Mouse (Mus musculus): ENCODE measurements around the gene Ofd1.

Gene Ofd1

DNA sequence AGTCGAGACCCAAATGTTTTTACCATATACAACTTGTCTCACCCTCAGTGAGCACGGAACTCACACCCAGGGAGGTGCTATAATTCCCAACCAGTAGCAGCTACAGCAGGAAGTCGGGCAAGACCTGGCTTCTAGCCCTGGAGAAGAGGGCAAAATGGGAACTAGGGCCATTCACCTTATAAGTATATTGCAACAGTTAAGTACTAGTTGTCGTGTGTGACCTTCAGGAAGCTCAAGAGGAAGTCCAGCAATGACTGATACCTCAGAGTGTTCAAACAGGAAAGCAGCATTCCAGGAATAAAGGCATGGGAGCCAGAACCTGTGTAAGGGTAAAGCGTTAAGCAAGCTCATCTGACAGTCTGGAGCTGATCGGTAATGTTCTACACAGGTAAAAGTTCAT is 13.0 kb upstream of the Ofd1 start:
- H3K4me1 ChIP-seq (replicated peaks; ENCODE audit: low read depth, low read length), result no peaks in the 10 kb centered on the region
- no peaks in the 10 kb centered on the region for H3K9me3 ChIP-seq (ENCODE audit: low read length)
- H3K4me3 ChIP-seq (replicated peaks; ENCODE audit: low read length), result no peak overlapping the region
- TF ChIP-seq NANOG (IDR thresholded peaks at IDR 0.05; ENCODE audit: borderline replicate concordance, low read length), result no peak
- no peak for TF ChIP-seq CTCF (conservative IDR thresholded peaks at IDR 0.05; ENCODE audit: low read length)
- no peak for TF ChIP-seq POU5F1 (IDR thresholded peaks at IDR 0.05; ENCODE audit: borderline replicate concordance, low read length)
- no peaks in the 10 kb centered on the region for H3K27me3 ChIP-seq (ENCODE audit: insufficient read depth, low read length)
- H3K36me3 ChIP-seq (ENCODE audit: insufficient read depth, low read length), result peaks cover 33% of the 10 kb centered on the region

DNA sequence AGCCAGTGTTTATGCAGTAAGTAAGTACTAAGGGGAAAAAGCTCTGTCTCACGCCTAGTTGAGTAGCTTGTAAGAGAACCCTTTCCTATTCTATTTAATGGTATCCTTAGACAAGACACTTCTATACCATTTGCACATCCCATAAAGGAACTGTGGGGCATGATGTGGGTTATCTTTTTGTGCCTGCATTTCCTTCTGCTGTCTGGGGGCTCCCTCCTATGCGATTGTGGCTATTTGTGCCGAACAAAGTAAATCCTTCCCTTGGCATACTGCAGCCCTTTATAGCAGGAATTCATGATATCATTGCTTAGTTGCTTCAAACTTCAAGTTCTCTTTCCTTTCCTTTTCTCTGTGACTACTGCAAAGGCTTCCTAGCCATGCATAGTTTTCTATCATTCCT is 4.0 kb upstream of the Ofd1 start:
- Histone ChIP-seq H3K4me1 (replicated peaks; ENCODE audit: low read depth, low read length) (peaks cover 2% of the 10 kb centered on the region; the same call in 1 of the 2 replicates), H3K4me3 (replicated peaks; ENCODE audit: low read length) (no peak overlapping the region), H3K9me3 (ENCODE audit: low read length) (no peaks in the 10 kb centered on the region), H3K36me3 (ENCODE audit: insufficient read depth, low read length) (no peaks in the 10 kb centered on the region; the same call in 1 of the 2 replicates), H3K27me3 (ENCODE audit: insufficient read depth, low read length) (no peaks in the 10 kb centered on the region)
- TF ChIP-seq CTCF (conservative IDR thresholded peaks at IDR 0.05; ENCODE audit: low read length) (no peak), POU5F1 (IDR thresholded peaks at IDR 0.05; ENCODE audit: borderline replicate concordance, low read length) (no peak), NANOG (IDR thresholded peaks at IDR 0.05; ENCODE audit: borderline replicate concordance, low read length) (no peak)

DNA sequence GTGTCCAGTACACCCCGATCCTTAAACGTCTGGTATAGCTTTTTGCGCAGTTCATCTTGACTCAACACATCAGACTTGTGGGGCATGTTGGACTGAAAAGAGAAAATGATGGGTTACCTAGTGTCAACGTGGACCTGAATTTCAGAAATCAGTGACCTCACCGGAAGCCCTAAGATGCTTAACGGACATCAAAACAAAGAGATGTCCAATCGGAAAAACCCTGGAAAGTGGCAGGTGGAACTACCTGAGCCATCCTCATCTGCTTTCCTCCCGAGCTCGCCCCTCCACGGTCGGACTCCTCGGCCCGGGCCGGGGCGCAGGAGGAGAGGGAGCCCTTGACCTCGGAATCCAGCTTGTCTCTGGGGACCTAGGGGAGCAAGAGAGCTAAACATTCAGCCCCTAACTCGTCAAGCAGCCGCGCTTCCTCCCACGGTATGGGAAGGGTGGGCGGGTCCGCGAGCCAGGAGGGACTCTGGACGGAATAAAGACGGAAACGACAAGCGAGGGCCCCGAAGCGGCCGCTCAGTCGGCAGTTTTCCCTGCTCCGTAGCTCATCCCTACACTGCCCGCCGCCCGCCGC is 378 bp downstream of the Ofd1 start, which contains the start of gene Trappc2:
TSS of gene Trappc2 (plus strand) at position 539 of the 580 bp plus-strand sequence.
- Histone ChIP-seq H3K9me3 (ENCODE audit: low read length) (no peaks in the 10 kb centered on the region), H3K4me3 (replicated peaks; ENCODE audit: low read length) (peak within 1 kb of the TSS; percentile 85), H3K36me3 (ENCODE audit: insufficient read depth, low read length) (peaks cover 29% of the 10 kb centered on the region), H3K4me1 (replicated peaks; ENCODE audit: low read depth, low read length) (peaks cover 11% of the 10 kb centered on the region; the same call in 1 of the 2 replicates), H3K27me3 (ENCODE audit: insufficient read depth, low read length) (no peaks in the 10 kb centered on the region)
- TF ChIP-seq POU5F1 (IDR thresholded peaks at IDR 0.05; ENCODE audit: borderline replicate concordance, low read length) (no peak), CTCF (conservative IDR thresholded peaks at IDR 0.05; ENCODE audit: low read length) (no peak), NANOG (IDR thresholded peaks at IDR 0.05; ENCODE audit: borderline replicate concordance, low read length) (no peak)

DNA sequence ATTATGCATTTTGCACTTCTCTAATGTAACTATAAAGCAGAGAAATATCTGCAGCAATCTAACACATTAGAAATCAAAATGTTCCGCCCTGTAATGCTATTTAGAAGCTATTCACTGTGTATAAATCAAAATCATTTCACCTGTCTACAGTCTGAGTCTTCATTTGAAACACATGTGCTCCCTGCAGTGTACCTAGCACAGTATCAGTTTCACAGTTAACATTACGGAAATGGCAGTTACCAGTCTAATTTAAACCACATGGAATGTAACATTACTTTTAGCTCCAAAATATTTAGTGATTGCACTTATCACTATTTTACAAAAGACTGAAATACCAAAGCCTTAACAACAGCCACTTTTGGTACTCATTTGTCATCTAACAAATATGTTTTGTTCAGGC is 5.7 kb downstream of the Ofd1 start:
- TF ChIP-seq POU5F1 (IDR thresholded peaks at IDR 0.05; ENCODE audit: borderline replicate concordance, low read length) (no peak), CTCF (conservative IDR thresholded peaks at IDR 0.05; ENCODE audit: low read length) (no peak), NANOG (IDR thresholded peaks at IDR 0.05; ENCODE audit: borderline replicate concordance, low read length) (no peak)
- Histone ChIP-seq H3K4me3 (replicated peaks; ENCODE audit: low read length) (no peak overlapping the region), H3K27me3 (ENCODE audit: insufficient read depth, low read length) (no peaks in the 10 kb centered on the region), H3K36me3 (ENCODE audit: insufficient read depth, low read length) (peaks cover 42% of the 10 kb centered on the region), H3K4me1 (replicated peaks; ENCODE audit: low read depth, low read length) (peaks cover 11% of the 10 kb centered on the region; the same call in 1 of the 2 replicates), H3K9me3 (ENCODE audit: low read length) (no peaks in the 10 kb centered on the region)

DNA sequence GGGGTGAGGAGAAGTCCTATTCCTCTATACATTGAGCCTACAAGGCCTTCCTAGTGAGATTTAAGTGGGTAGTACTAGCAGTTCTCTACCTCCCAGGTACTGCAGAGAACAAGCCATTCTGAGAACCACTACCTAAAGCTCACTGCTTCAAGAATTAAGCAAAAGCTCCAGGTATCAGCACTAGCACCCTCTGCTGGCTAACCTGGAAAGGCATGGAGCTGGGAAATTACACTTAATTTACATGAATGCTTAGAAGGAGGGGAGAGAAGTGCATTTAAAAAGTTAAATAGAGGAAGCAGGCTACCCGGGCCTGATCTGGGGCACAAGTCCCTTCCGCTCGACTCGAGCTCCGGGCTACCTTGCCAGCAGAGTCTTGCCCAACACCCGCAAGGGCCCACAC is 24.3 kb downstream of the Ofd1 start:
- Histone ChIP-seq H3K4me3 (replicated peaks; ENCODE audit: low read length) (no peak overlapping the region), H3K4me1 (replicated peaks; ENCODE audit: low read depth, low read length) (no peaks in the 10 kb centered on the region), H3K36me3 (ENCODE audit: insufficient read depth, low read length) (peaks cover 8% of the 10 kb centered on the region), H3K27me3 (ENCODE audit: insufficient read depth, low read length) (no peaks in the 10 kb centered on the region), H3K9me3 (ENCODE audit: low read length) (no peaks in the 10 kb centered on the region)
- TF ChIP-seq POU5F1 (IDR thresholded peaks at IDR 0.05; ENCODE audit: borderline replicate concordance, low read length) (no peak), NANOG (IDR thresholded peaks at IDR 0.05; ENCODE audit: borderline replicate concordance, low read length) (no peak), CTCF (conservative IDR thresholded peaks at IDR 0.05; ENCODE audit: low read length) (peak; percentile 59)

DNA sequence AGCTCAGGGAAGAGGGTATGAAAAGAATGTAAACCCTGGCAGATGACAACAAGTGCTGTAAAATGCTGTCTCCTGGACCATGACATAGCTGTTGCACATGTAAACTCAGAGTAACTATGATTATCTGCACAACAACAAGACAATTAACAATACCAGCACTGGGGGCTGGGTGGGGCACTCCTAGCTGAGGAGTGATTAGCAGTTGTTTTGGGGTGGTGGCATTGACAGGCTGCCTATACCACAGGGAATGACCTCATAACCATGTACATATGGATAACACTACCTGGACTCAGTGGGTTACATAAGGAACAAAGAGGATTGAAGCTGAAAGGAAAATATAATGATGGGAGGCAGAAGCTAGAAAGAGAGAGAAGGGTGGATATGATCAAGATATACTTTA is 32.6 kb downstream of the Ofd1 start:
- Histone ChIP-seq H3K27me3 (ENCODE audit: insufficient read depth, low read length) (no peaks in the 10 kb centered on the region), H3K9me3 (ENCODE audit: low read length) (no peaks in the 10 kb centered on the region), H3K4me3 (replicated peaks; ENCODE audit: low read length) (no peak overlapping the region), H3K36me3 (ENCODE audit: insufficient read depth, low read length) (peaks cover 71% of the 10 kb centered on the region), H3K4me1 (replicated peaks; ENCODE audit: low read depth, low read length) (no peaks in the 10 kb centered on the region)
- TF ChIP-seq NANOG (IDR thresholded peaks at IDR 0.05; ENCODE audit: borderline replicate concordance, low read length) (no peak), CTCF (conservative IDR thresholded peaks at IDR 0.05; ENCODE audit: low read length) (no peak), POU5F1 (IDR thresholded peaks at IDR 0.05; ENCODE audit: borderline replicate concordance, low read length) (no peak)

DNA sequence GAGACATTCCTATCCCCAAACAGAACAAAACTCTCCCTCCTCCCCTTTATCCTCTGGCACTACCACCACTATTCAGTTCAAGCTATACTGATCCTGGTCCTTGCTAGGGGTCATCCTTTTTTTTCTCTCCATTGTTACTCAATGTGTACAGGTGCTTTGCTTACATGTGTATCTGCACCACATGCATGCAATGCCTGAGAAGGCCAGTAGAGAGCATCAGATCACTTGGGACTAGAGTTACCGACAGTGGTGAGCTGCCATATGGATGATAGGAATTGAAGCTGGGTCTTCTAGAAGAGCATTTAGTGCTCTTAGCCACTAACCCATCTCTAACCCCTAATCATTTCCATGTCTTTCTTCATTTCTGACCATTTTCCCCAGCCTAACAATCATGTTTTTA is 46.8 kb downstream of the Ofd1 start:
- Histone ChIP-seq H3K27me3 (ENCODE audit: insufficient read depth, low read length) (no peaks in the 10 kb centered on the region), H3K9me3 (ENCODE audit: low read length) (no peaks in the 10 kb centered on the region), H3K4me1 (replicated peaks; ENCODE audit: low read depth, low read length) (no peaks in the 10 kb centered on the region), H3K36me3 (ENCODE audit: insufficient read depth, low read length) (peaks cover 22% of the 10 kb centered on the region), H3K4me3 (replicated peaks; ENCODE audit: low read length) (no peak overlapping the region)
- peak; percentile 42 for TF ChIP-seq CTCF (conservative IDR thresholded peaks at IDR 0.05; ENCODE audit: low read length)
- no peak for TF ChIP-seq POU5F1 (IDR thresholded peaks at IDR 0.05; ENCODE audit: borderline replicate concordance, low read length)
- TF ChIP-seq NANOG (IDR thresholded peaks at IDR 0.05; ENCODE audit: borderline replicate concordance, low read length), result no peak

DNA sequence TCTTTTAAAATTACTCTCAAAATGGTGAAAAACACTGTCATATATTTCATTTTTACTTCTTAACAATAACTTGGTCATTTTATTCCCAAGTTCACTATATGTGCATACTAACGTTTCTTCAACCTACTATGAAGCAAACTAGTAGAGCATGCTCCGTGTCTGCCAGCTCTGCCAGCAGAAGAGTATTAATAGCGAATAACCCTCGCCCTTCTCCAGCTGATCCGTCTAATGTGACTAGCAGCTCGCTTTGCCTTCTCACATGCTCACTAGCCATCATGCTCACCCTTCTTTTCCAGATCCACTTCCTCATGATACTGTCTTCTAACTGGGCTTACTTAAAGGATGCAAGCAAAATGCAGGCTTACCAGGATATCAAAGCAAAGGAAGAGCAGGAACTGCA is 53.8 kb downstream of the Ofd1 start:
- no peak for TF ChIP-seq NANOG (IDR thresholded peaks at IDR 0.05; ENCODE audit: borderline replicate concordance, low read length)
- TF ChIP-seq POU5F1 (IDR thresholded peaks at IDR 0.05; ENCODE audit: borderline replicate concordance, low read length), result no peak
- no peak for TF ChIP-seq CTCF (conservative IDR thresholded peaks at IDR 0.05; ENCODE audit: low read length)
- Histone ChIP-seq H3K9me3 (ENCODE audit: low read length) (no peaks in the 10 kb centered on the region), H3K27me3 (ENCODE audit: insufficient read depth, low read length) (no peaks in the 10 kb centered on the region), H3K4me3 (replicated peaks; ENCODE audit: low read length) (no peak overlapping the region), H3K4me1 (replicated peaks; ENCODE audit: low read depth, low read length) (no peaks in the 10 kb centered on the region), H3K36me3 (ENCODE audit: insufficient read depth, low read length) (peaks cover 7% of the 10 kb centered on the region)

DNA sequence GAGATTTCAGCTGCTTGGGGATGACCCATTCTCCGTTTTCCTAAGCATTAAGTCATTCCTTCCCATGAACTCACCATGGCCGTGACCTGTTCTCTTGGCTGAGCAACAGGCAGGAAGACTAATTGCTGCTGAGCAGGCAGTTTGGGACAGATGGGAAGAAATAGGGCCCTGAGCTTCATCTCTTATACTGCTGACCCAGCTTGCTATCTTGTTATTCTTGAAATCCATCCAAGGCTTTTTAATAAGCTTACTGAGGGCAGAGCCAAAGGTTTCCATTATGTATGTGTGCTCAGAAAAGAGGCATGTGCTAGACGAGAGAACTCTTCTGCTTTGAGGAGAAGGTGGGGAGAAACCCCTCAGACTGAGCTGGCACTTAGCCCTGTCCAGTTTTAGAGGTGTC is 55.6 kb downstream of the Ofd1 start:
- Histone ChIP-seq H3K4me3 (replicated peaks; ENCODE audit: low read length) (no peak overlapping the region), H3K9me3 (ENCODE audit: low read length) (no peaks in the 10 kb centered on the region), H3K4me1 (replicated peaks; ENCODE audit: low read depth, low read length) (no peaks in the 10 kb centered on the region), H3K27me3 (ENCODE audit: insufficient read depth, low read length) (no peaks in the 10 kb centered on the region), H3K36me3 (ENCODE audit: insufficient read depth, low read length) (no peaks in the 10 kb centered on the region)
- TF ChIP-seq NANOG (IDR thresholded peaks at IDR 0.05; ENCODE audit: borderline replicate concordance, low read length) (no peak), CTCF (conservative IDR thresholded peaks at IDR 0.05; ENCODE audit: low read length) (no peak), POU5F1 (IDR thresholded peaks at IDR 0.05; ENCODE audit: borderline replicate concordance, low read length) (no peak)
